Mouse (Mus musculus) ovary, postnatal 10 days (tissue): Measurements from ENCODE around the gene Nlrc5.
"Not testable (repeated sequence)": the region's sequence is repeated elsewhere in the genome, so short reads cannot be mapped to it uniquely, and the experiment has no call there.

Source experiments
- DNase-seq: peaks from one replicate; pipeline ENCODE4 v3.0.0; 2022; ENCODE audit warnings: low spot score

Nlrc5 gene

DNA sequence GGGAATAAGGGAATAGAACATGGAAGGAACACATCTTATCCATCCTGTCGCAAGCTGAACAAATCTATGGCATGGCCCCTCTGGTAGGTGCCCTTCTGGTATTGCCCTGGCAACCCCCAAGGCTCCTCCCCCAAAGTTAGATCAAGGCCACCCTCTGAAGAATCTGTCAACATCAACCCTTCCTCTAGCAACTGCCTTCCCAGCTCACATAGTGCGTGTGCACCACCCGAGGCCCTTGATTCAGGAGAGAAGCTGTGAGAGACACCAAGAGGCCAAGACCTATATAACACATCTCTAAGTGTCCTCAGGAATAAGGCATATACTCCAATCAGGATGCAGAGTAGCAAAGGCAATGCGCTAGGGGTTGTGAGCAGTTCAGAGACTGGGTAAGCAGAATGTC is 11.9 kb upstream of the Nlrc5 start:
- no peak for DNase-seq

- no peak for DNase-seq
These were observed 6.2 kb upstream of the Nlrc5 start for GRCm38 (mm10) chr8:94427953-94428352.

DNA sequence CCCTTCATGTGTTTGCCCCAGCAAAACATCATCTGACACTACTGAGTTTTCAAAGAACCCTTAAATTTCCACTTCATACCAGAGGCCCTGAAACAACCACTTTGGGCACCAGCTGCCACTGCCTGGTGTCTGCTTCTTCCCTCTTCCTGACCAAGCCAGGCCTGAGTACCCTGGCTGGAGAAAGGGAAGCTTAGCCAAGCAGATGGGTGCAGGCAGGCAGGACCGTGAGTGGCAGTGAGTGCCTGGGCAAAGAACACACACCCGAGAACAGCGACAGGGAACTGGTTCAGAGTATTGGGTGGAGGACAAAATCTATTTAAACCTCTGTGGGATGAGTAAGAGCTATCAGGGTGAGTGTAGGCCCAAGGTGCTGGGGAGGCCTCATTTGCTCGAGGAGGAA is 5.7 kb upstream of the Nlrc5 start:
- DNase-seq = no peak

GRCm38 (mm10) chr8:94429376-94429775 is 4.8 kb upstream of the Nlrc5 start:
- DNase-seq = no peak

GRCm38 (mm10) chr8:94432212-94432611 is 1.9 kb upstream of the Nlrc5 start:
- no peak for DNase-seq

GRCm38 (mm10) chr8:94434958-94435357 is 802 bp downstream of the Nlrc5 start:
- no peak for DNase-seq

- no peak for DNase-seq
These were observed 1.4 kb downstream of the Nlrc5 start for GRCm38 (mm10) chr8:94435397-94436111.

- DNase-seq = no peak
These were observed 2.0 kb downstream of the Nlrc5 start for GRCm38 (mm10) chr8:94436112-94436572.

GRCm38 (mm10) chr8:94436900-94437299 is 2.7 kb downstream of the Nlrc5 start:
- no peak for DNase-seq

DNA sequence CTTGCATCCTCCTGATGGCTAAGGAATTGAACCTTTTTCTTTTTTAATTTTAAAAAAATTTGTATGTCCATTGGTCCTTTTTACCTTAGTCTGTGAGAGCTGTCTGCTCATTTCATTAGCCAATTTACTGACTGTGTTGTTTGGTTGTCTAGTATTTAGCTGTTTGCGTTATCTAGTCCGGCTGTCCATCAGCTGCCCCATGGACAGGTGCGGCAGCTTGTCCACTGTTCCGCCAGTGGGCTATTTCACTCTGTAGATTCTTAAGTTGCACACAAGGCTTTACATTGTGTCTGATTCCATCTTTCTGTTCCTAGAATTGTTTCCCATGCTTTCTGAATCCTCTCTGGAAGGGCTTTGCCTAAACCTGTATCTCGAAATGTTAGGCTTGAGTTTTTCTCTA is 4.5 kb downstream of the Nlrc5 start:
- DNase-seq = no peak

- no peak for DNase-seq
These were observed 5.5 kb downstream of the Nlrc5 start for GRCm38 (mm10) chr8:94439691-94440090.

DNA sequence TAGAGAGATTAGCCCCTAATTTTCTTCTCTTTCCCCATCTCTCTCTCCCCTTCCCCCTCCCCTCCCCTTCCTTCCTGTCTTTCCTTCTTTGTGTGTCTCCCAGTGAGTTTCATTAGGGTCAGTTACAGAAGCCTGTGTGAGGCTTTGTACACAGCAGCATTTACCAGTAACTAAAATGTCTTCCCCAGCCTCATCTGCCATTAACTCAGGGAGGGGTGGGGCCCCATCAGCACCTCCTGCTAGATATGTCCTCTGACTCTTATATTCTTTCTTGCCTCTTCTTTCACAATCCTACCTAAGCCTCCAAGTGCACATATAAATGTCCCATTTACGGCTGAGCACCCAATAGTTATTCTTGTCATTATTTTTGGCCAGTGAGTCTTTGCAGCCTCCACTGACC is 6.2 kb downstream of the Nlrc5 start:
- no peak for DNase-seq

- no peak for DNase-seq
These were observed 7.5 kb downstream of the Nlrc5 start for GRCm38 (mm10) chr8:94441686-94442085.

- DNase-seq = no peak
These were observed 9.0 kb downstream of the Nlrc5 start for GRCm38 (mm10) chr8:94443153-94443552.

GRCm38 (mm10) chr8:94444480-94444879 is 10.3 kb downstream of the Nlrc5 start:
- DNase-seq = no peak

- DNase-seq = no peak
These were observed 13.0 kb downstream of the Nlrc5 start for GRCm38 (mm10) chr8:94447142-94447541.

DNA sequence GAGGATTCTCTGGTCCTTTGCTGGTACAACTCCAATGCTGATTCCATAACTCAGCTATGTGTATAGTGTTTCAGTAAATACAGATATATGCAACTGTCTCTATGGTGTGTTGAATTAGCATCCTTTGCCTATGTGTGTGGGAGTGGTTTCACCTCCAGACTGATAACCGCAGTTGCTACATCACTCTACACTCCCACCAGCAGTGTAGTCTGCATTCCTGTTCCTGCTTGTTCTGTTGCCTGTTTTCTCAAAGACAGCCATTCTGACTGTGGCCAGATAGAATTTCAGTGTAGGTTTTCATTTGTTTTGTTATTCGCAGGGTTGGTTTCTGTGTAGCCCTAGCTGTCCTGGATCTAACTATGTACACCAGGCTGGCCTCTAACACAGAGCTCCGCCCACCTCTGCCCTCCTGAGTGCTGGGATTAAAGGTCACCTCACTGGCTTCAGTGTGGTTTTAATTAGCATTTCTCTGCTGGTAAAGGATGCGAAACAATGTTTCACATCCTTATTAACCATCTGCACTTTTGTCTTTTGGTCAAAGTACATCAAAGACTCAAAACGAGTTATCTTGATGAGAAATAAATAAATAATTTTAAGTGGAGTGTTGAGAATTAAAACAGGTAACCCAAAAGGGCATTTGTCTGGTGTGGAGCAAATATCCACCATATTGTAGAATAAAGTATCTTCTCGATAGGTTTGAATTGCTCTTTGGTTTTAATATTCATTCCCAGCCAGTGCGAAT is 13.6 kb downstream of the Nlrc5 start:
- no peak for DNase-seq

GRCm38 (mm10) chr8:94452991-94453390 is 18.8 kb downstream of the Nlrc5 start:
- DNase-seq = not testable (repeated sequence)

GRCm38 (mm10) chr8:94453868-94454488 is 19.8 kb downstream of the Nlrc5 start:
- no peak for DNase-seq

- DNase-seq = no peak
These were observed 20.7 kb downstream of the Nlrc5 start for GRCm38 (mm10) chr8:94454905-94455304.

DNA sequence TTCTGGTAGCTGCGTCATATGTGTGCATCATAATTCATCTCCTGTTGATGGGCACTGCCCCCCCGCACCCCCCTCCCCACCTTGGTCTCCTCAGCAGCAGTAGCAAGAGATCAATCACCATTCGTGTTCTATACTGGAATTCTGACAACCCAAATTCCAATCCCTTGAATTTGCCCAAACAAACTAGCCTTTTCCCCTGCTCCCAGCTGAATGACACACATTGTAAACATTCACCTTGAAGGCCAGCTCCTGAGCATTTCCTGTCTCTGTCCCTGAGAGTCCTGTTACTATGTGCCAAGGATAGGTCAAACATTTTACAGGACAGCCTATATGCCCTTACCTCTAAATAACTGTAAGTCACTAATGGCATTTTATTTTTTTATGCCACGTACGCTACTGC is 21.9 kb downstream of the Nlrc5 start:
- DNase-seq = no peak

DNA sequence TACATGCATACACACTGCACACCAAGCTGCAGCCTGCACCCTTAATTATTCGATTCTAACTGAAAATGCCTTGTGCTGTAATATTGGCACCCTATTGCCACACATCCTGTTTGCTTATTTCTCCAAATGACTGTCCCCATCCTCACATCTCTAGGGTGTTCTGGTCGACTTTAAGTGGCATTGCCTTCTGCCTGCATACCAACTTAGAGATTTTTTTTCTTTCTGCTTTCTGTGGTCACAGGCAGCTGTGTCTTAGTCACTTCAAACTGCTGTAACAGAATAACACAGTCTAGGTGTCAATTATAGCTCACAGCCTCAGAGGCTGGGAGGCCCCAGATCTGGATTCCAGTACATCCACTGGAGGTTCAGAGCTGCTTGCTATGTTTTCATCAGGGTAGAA is 24.4 kb downstream of the Nlrc5 start:
- DNase-seq = no peak

GRCm38 (mm10) chr8:94469656-94470055 is 35.5 kb downstream of the Nlrc5 start:
- no peak for DNase-seq
